ENCODE assay signal across 26 mouse cellular contexts in genomic region chr10:84363833-84364232, GRCm38 (mm10).
"Had no signal": no experiment of that assay in that cellular context is flagged by ENCODE, and none has a peak within 500 bp of the region (broad histone marks: within the 10 kb centered on the region; RNA-seq: fewer than 3 reads in every experiment).

No protein-coding gene starts in this region.

- H3K4me2 ChIP-seq: heart, embryonic 12.5 days; hindbrain, embryonic 12.5 days; hindbrain, embryonic 14.5 days; intestine, embryonic 15.5 days; limb, embryonic 12.5 days; liver, embryonic 11.5 days had no signal

- ATAC-seq: hindbrain, embryonic 16.5 days; inflammation-experienced regulatory T-cells, adult 6 months; intestine, embryonic 15.5 days; intestine, postnatal 0 days had no signal

- H3K4me1 ChIP-seq: heart, embryonic 12.5 days; hindbrain, embryonic 10.5 days; hindbrain, embryonic 12.5 days; intestine, embryonic 15.5 days had no signal

- DNase-seq: gastrocnemius, adult 2 months; gastrocnemius, postnatal 10 days; gastrocnemius, postnatal 25 days; heart, adult 18-20 months; heart, postnatal 10 days; heart, postnatal 4 days; kidney, adult 18-20 months; kidney, adult 8-10 months; kidney, postnatal 10 days; kidney, postnatal 25 days; kidney, postnatal 4 days; liver had no signal

- H3K27me3 ChIP-seq: heart, embryonic 12.5 days; hindbrain, embryonic 12.5 days; intestine, embryonic 15.5 days; limb, embryonic 12.5 days had no signal

- H3K27ac ChIP-seq: gastrocnemius, adult 2 months; heart, embryonic 10.5 days; hindbrain, embryonic 10.5 days; hindbrain, embryonic 12.5 days; hindbrain, embryonic 14.5 days; intestine, embryonic 15.5 days; layer of hippocampus, adult 2 months; limb, embryonic 10.5 days; limb, embryonic 12.5 days had no signal

- H3K4me3 ChIP-seq: gastrocnemius, adult 2 months; heart, embryonic 10.5 days; heart, embryonic 12.5 days; hindbrain, embryonic 10.5 days; hindbrain, embryonic 12.5 days; intestine, embryonic 15.5 days; layer of hippocampus, adult 2 months; left cerebral cortex, adult 2 months; limb, embryonic 10.5 days; limb, embryonic 12.5 days had no signal

- H3K9me3 ChIP-seq: heart, embryonic 10.5 days; heart, embryonic 12.5 days; hindbrain, embryonic 10.5 days; hindbrain, embryonic 12.5 days; intestine, embryonic 15.5 days; limb, embryonic 10.5 days; limb, embryonic 12.5 days had no signal

- H3K9ac ChIP-seq: heart, embryonic 12.5 days; hindbrain, embryonic 12.5 days; hindbrain, embryonic 14.5 days; intestine, embryonic 15.5 days; limb, embryonic 12.5 days had no signal

- H3K36me3 ChIP-seq: heart, embryonic 10.5 days; heart, embryonic 12.5 days; hindbrain, embryonic 10.5 days; hindbrain, embryonic 12.5 days; intestine, embryonic 15.5 days; limb, embryonic 10.5 days; limb, embryonic 12.5 days had no signal
